Mouse (Mus musculus) midbrain, postnatal 0 days (tissue): Measurements from ENCODE around the gene Ube2d3. TPM values are rescaled to one million over a fixed set of nuclear protein-coding genes. Genes with fewer than 3 reads are reported as not detected.

Source experiments
- ATAC-seq: fragments of 200-750 bp; cut with Nextera tagmentation; 2 replicates; pipeline ENCODE4 v1.8.0; 2017; ENCODE audit warnings: moderate number of reproducible peaks, mild to moderate bottlenecking, moderate TSS enrichment, moderate library complexity; ENCODE audit not compliant: low FRiP score
- DNase-seq: peaks from one replicate; pipeline ENCODE4 v3.0.0-alpha.2; 2015; ENCODE audit warnings: low spot score
- H3K27ac ChIP-seq: fragments of 300-500 bp; sonication (generic); 2 replicates; pipeline ENCODE4 v1.5.1; 2014; ENCODE audit warnings: low read depth, mild to moderate bottlenecking, low read length, mixed read lengths
- H3K27me3 ChIP-seq: fragments of 300-500 bp; sonication (generic); 2 replicates; pipeline ENCODE4 v1.6.1; 2014; ENCODE audit warnings: low read length, control low read depth, mixed read lengths; ENCODE audit not compliant: insufficient read depth
- H3K36me3 ChIP-seq: fragments of 300-500 bp; sonication (generic); 2 replicates; pipeline ENCODE4 v1.6.1; 2014; ENCODE audit warnings: low read length, control low read depth, mixed read lengths; ENCODE audit not compliant: insufficient read depth
- H3K4me1 ChIP-seq: fragments of 300-500 bp; sonication (generic); 2 replicates; pipeline ENCODE4 v1.6.1; 2014; ENCODE audit warnings: mild to moderate bottlenecking, control low read depth, antibody characterized with exemption, low read length, mixed read lengths; ENCODE audit not compliant: insufficient read depth
- H3K4me2 ChIP-seq: fragments of 300-500 bp; sonication (generic); 2 replicates; pipeline ENCODE4 v1.6.1; 2014; ENCODE audit warnings: low read depth, mild to moderate bottlenecking, low read length, mixed read lengths; ENCODE audit not compliant: poor library complexity, severe bottlenecking
- H3K4me3 ChIP-seq: fragments of 300-500 bp; sonication (generic); 2 replicates; pipeline ENCODE4 v1.5.1; 2014; ENCODE audit warnings: low read depth, mild to moderate bottlenecking, low read length, moderate library complexity
- H3K9ac ChIP-seq: fragments of 300-500 bp; sonication (generic); replicated peaks from 2 replicates; pipeline ENCODE4 v1.6.1; 2014; ENCODE audit warnings: mild to moderate bottlenecking, low read length, moderate library complexity, mixed read lengths; ENCODE audit not compliant: poor library complexity, severe bottlenecking
- H3K9me3 ChIP-seq: fragments of 300-500 bp; sonication (generic); 2 replicates; pipeline ENCODE4 v1.6.1; 2016; ENCODE audit warnings: low read length, control low read depth
- CTCF ChIP-seq: IDR thresholded peaks from 2 replicates; pipeline ENCODE4 v1.5.1; 2016; ENCODE audit warnings: antibody characterized with exemption, mild to moderate bottlenecking
- WGBS: fragments of 180-500 bp; shearing (Covaris S2); extraction: QIAGEN DNeasy Blood & Tissue Kit; methylation state at CpG from one replicate; pipeline ENCODE4 v1.1.7; 2014; 5-methylcytosine and 5-hydroxymethylcytosine counted together
- polyA plus RNA-seq: library from polyadenylated mRNA; unstranded; fragments of >200 nt; fragmentation: Nextera tagmentation; extraction: Ambion mirVana; gene quantifications from 2 replicates; pipeline ENCODE4 v1.2.1, GENCODE M21; 2015
- total RNA-seq: library from RNA; depleted of rRNA; stranded (reverse); fragments of >200 nt; gene quantifications from 2 replicates; pipeline ENCODE4 v1.2.3, GENCODE M21; 2014

Gene Ube2d3
- total and polyA plus RNA-seq, 2 experiments from 2014 or later, result 319 to 750 TPM

GRCm38 (mm10) chr3:135503160-135503559 is 65.2 kb downstream of the Ube2d3 start:
- DNase-seq, result no peak
- Histone ChIP-seq H3K4me1 (no peaks in the 10 kb centered on the region), H3K4me3 (no peak overlapping the region), H3K27ac (no peak overlapping the region), H3K9me3 (no peaks in the 10 kb centered on the region), H3K36me3 (no peaks in the 10 kb centered on the region), H3K27me3 (no peaks in the 10 kb centered on the region), H3K9ac (no peak overlapping the region), H3K4me2 (no peak overlapping the region)
- no peak for ATAC-seq
- 85% methylated on average over 5 of the region's 5 CpGs for WGBS
- TF ChIP-seq CTCF, result no peak

- H3K27ac ChIP-seq, result no peak overlapping the region
- peak; percentile 58 for TF ChIP-seq CTCF
- H3K27me3 ChIP-seq, result no peaks in the 10 kb centered on the region
- ATAC-seq (no peak), DNase-seq (no peak)
- no peak overlapping the region for H3K9ac ChIP-seq
- no peaks in the 10 kb centered on the region for H3K9me3 ChIP-seq
- H3K36me3 ChIP-seq, result no peaks in the 10 kb centered on the region
- 60% methylated on average over 10 of the region's 10 CpGs for WGBS
- no peak overlapping the region for H3K4me3 ChIP-seq
- no peaks in the 10 kb centered on the region for H3K4me1 ChIP-seq
- H3K4me2 ChIP-seq, result no peak overlapping the region
These were observed 67.5 kb downstream of the Ube2d3 start for GRCm38 (mm10) chr3:135505369-135505909.

- WGBS, result 89% methylated on average over 13 of the region's 13 CpGs
- Histone ChIP-seq H3K27ac (no peak overlapping the region), H3K36me3 (no peaks in the 10 kb centered on the region), H3K9ac (no peak overlapping the region), H3K4me3 (no peak overlapping the region), H3K9me3 (no peaks in the 10 kb centered on the region), H3K27me3 (no peaks in the 10 kb centered on the region), H3K4me1 (no peaks in the 10 kb centered on the region), H3K4me2 (no peak overlapping the region)
- ATAC-seq (no peak), DNase-seq (no peak)
- TF ChIP-seq CTCF, result no peak
These were observed 68.0 kb downstream of the Ube2d3 start for GRCm38 (mm10) chr3:135505916-135506482.

- no peak for TF ChIP-seq CTCF
- Histone ChIP-seq H3K27ac (no peak overlapping the region), H3K27me3 (no peaks in the 10 kb centered on the region), H3K4me3 (no peak overlapping the region), H3K9me3 (no peaks in the 10 kb centered on the region), H3K4me1 (no peaks in the 10 kb centered on the region), H3K4me2 (no peak overlapping the region), H3K9ac (no peak overlapping the region), H3K36me3 (no peaks in the 10 kb centered on the region)
- ATAC-seq (no peak), DNase-seq (no peak)
- WGBS, result 92% methylated on average over 7 of the region's 7 CpGs
These were observed 69.6 kb downstream of the Ube2d3 start for GRCm38 (mm10) chr3:135507506-135507905.

- 88% methylated on average over 1 of the region's 1 CpGs for WGBS
- Histone ChIP-seq H3K27ac (no peak overlapping the region), H3K4me2 (no peak overlapping the region), H3K9me3 (no peaks in the 10 kb centered on the region), H3K4me1 (no peaks in the 10 kb centered on the region), H3K4me3 (no peak overlapping the region), H3K36me3 (no peaks in the 10 kb centered on the region), H3K27me3 (no peaks in the 10 kb centered on the region), H3K9ac (no peak overlapping the region)
- TF ChIP-seq CTCF, result no peak
- no peak for ATAC-seq
- DNase-seq, result no peak
These were observed 70.2 kb downstream of the Ube2d3 start for GRCm38 (mm10) chr3:135508191-135508590.

GRCm38 (mm10) chr3:135510372-135510771 is 72.4 kb downstream of the Ube2d3 start:
- WGBS, result 96% methylated on average over 3 of the region's 3 CpGs
- DNase-seq (no peak), ATAC-seq (no peak)
- Histone ChIP-seq H3K27me3 (no peaks in the 10 kb centered on the region), H3K4me3 (no peak overlapping the region), H3K9ac (no peak overlapping the region), H3K9me3 (no peaks in the 10 kb centered on the region), H3K36me3 (no peaks in the 10 kb centered on the region), H3K4me2 (no peak overlapping the region), H3K27ac (no peak overlapping the region), H3K4me1 (no peaks in the 10 kb centered on the region; the same call in 1 of the 2 replicates)
- no peak for TF ChIP-seq CTCF
